Mouse (Mus musculus) liver, embryonic 11.5 days (tissue): ENCODE data around the gene Setd7. TPM values are rescaled to one million over a fixed set of nuclear protein-coding genes. Genes with fewer than 3 reads are reported as not detected.
A peak's percentile ranks its signal among the peaks of the same experiment; 100 is the strongest.
"Not testable (repeated sequence)": the region's sequence is repeated elsewhere in the genome, so short reads cannot be mapped to it uniquely, and the experiment has no call there.

Source experiments
- ATAC-seq: fragments of 200-750 bp; cut with Nextera tagmentation; replicated peaks from 2 replicates; pipeline ENCODE4 v1.8.0; 2017; ENCODE audit warnings: moderate number of reproducible peaks, mild to moderate bottlenecking, moderate TSS enrichment, moderate library complexity; ENCODE audit not compliant: low FRiP score
- DNase-seq: peaks from one replicate; pipeline ENCODE4 v3.0.0-alpha.2; 2017; ENCODE audit warnings: low spot score
- H3K27ac ChIP-seq: fragments of 300-500 bp; sonication (generic); 2 replicates; pipeline ENCODE4 v1.5.1; 2014; ENCODE audit warnings: mild to moderate bottlenecking, low read depth, low read length, control low read depth
- H3K27me3 ChIP-seq: fragments of 300-500 bp; sonication (generic); replicated peaks from 2 replicates; pipeline ENCODE4 v1.6.1; 2014; ENCODE audit warnings: low read length, mixed read lengths; ENCODE audit not compliant: control insufficient read depth, insufficient read depth
- H3K36me3 ChIP-seq: fragments of 300-500 bp; sonication (generic); 2 replicates; pipeline ENCODE4 v1.6.1; 2014; ENCODE audit warnings: mild to moderate bottlenecking, low read length, moderate library complexity, mixed read lengths; ENCODE audit not compliant: control insufficient read depth, insufficient read depth
- H3K4me1 ChIP-seq: fragments of 300-500 bp; sonication (generic); replicated peaks from 2 replicates; pipeline ENCODE4 v1.6.1; 2014; ENCODE audit warnings: low read length, mixed read lengths; ENCODE audit not compliant: control insufficient read depth, insufficient read depth
- H3K4me2 ChIP-seq: fragments of 300-500 bp; sonication (generic); 2 replicates; pipeline ENCODE4 v1.6.1; 2014; ENCODE audit warnings: mild to moderate bottlenecking, control low read depth, moderate library complexity
- H3K4me3 ChIP-seq: fragments of 300-500 bp; sonication (generic); 2 replicates; pipeline ENCODE4 v1.5.1; 2014; ENCODE audit warnings: low read depth, low read length, control low read depth
- H3K9ac ChIP-seq: fragments of 300-500 bp; sonication (generic); 2 replicates; pipeline ENCODE4 v1.6.1; 2014; ENCODE audit warnings: low read depth, low read length, control low read depth
- H3K9me3 ChIP-seq: fragments of 300-500 bp; sonication (generic); 2 replicates; pipeline ENCODE4 v1.6.1; 2016; ENCODE audit warnings: low read length, inconsistent platforms, mixed read lengths; ENCODE audit not compliant: control insufficient read depth
- WGBS: fragments of 180-500 bp; shearing (Covaris S2); extraction: QIAGEN DNeasy Blood & Tissue Kit; methylation state at CpG from one replicate; pipeline ENCODE4 v1.1.7; 2014; 5-methylcytosine and 5-hydroxymethylcytosine counted together
- polyA plus RNA-seq: library from polyadenylated mRNA; unstranded; fragments of >200 nt; fragmentation: Nextera tagmentation; extraction: Ambion mirVana; gene quantifications from 2 replicates; pipeline ENCODE4 v1.2.1, GENCODE M21; 2014

The Setd7 gene
- polyA plus RNA-seq, 1 experiment from 2014 or later: 2.4 TPM

GRCm38 (mm10) chr3:51590207-51590892, 29.7 kb upstream of the Setd7 start:
- WGBS: 38% methylated on average over 15 of the region's 15 CpGs
- ATAC-seq: no peak

GRCm38 (mm10) chr3:51587697-51588262, 27.1 kb upstream of the Setd7 start:
- DNase-seq (no peak), ATAC-seq (no peak)
- H3K9ac ChIP-seq: no peak overlapping the region
- H3K36me3 ChIP-seq: no peaks in the 10 kb centered on the region
- H3K9me3 ChIP-seq: no peaks in the 10 kb centered on the region
- H3K27me3 ChIP-seq: peaks cover 4% of the 10 kb centered on the region; the same call in 1 of the 2 replicates
- H3K27ac ChIP-seq: no peak overlapping the region
- H3K4me1 ChIP-seq: no peaks in the 10 kb centered on the region
- H3K4me3 ChIP-seq: no peak overlapping the region
- H3K4me2 ChIP-seq: no peak overlapping the region
- 51% methylated on average over 7 of the region's 7 CpGs for WGBS

More at GRCm38 (mm10) chr3:51590207-51590892, 29.7 kb upstream of the Setd7 start:
- Histone ChIP-seq H3K27ac (no peak overlapping the region), H3K4me2 (no peak overlapping the region), H3K36me3 (no peaks in the 10 kb centered on the region), H3K4me1 (no peaks in the 10 kb centered on the region), H3K9ac (no peak overlapping the region), H3K9me3 (no peaks in the 10 kb centered on the region), H3K27me3 (peaks cover 4% of the 10 kb centered on the region; the same call in 1 of the 2 replicates), H3K4me3 (no peak overlapping the region)
- no peak for DNase-seq

GRCm38 (mm10) chr3:51583574-51584391, 23.1 kb upstream of the Setd7 start:
- ATAC-seq (peak; percentile 51; the same call in 1 of the 2 replicates), DNase-seq (peak; percentile 61)
- no peaks in the 10 kb centered on the region for H3K9me3 ChIP-seq
- H3K9ac ChIP-seq: no peak overlapping the region
- H3K27ac ChIP-seq: no peak overlapping the region
- H3K36me3 ChIP-seq: no peaks in the 10 kb centered on the region
- no peak overlapping the region for H3K4me2 ChIP-seq
- 29% methylated on average over 18 of the region's 18 CpGs for WGBS
- no peak overlapping the region for H3K4me3 ChIP-seq
- H3K4me1 ChIP-seq: no peaks in the 10 kb centered on the region
- no peaks in the 10 kb centered on the region for H3K27me3 ChIP-seq

GRCm38 (mm10) chr3:51579243-51579642, 18.6 kb upstream of the Setd7 start:
- 76% methylated on average over 4 of the region's 4 CpGs for WGBS

GRCm38 (mm10) chr3:51577816-51578749, 17.4 kb upstream of the Setd7 start:
- Histone ChIP-seq H3K27me3 (no peaks in the 10 kb centered on the region), H3K36me3 (no peaks in the 10 kb centered on the region), H3K9me3 (no peaks in the 10 kb centered on the region), H3K4me1 (no peaks in the 10 kb centered on the region), H3K9ac (no peak overlapping the region), H3K27ac (no peak overlapping the region), H3K4me2 (no peak overlapping the region), H3K4me3 (no peak overlapping the region)
- no peak for ATAC-seq
- WGBS: 72% methylated on average over 12 of the region's 12 CpGs
- no peak for DNase-seq

More at GRCm38 (mm10) chr3:51579243-51579642, 18.6 kb upstream of the Setd7 start:
- not testable (repeated sequence) for H3K4me2 ChIP-seq, DNase-seq, H3K4me1 ChIP-seq, H3K9me3 ChIP-seq, H3K36me3 ChIP-seq, ATAC-seq, H3K27me3 ChIP-seq, H3K27ac ChIP-seq, H3K9ac ChIP-seq, H3K4me3 ChIP-seq

- 78% methylated on average over 11 of the region's 11 CpGs for WGBS
- ATAC-seq: no peak
- Histone ChIP-seq H3K4me3 (no peak overlapping the region), H3K4me2 (no peak overlapping the region), H3K36me3 (no peaks in the 10 kb centered on the region), H3K27me3 (no peaks in the 10 kb centered on the region), H3K9me3 (no peaks in the 10 kb centered on the region), H3K27ac (no peak overlapping the region), H3K9ac (no peak overlapping the region), H3K4me1 (no peaks in the 10 kb centered on the region)
- DNase-seq: no peak
Measured at GRCm38 (mm10) chr3:51577359-51577758, 16.7 kb upstream of the Setd7 start.

GRCm38 (mm10) chr3:51573915-51574314, 13.2 kb upstream of the Setd7 start:
- H3K9ac ChIP-seq: no peak overlapping the region
- no peak for DNase-seq
- 87% methylated on average over 9 of the region's 9 CpGs for WGBS

GRCm38 (mm10) chr3:51570200-51570599, 9.5 kb upstream of the Setd7 start:
- no peaks in the 10 kb centered on the region for H3K4me1 ChIP-seq
- H3K4me3 ChIP-seq: no peak overlapping the region
- H3K36me3 ChIP-seq: no peaks in the 10 kb centered on the region
- 84% methylated on average over 4 of the region's 4 CpGs for WGBS
- H3K27ac ChIP-seq: no peak overlapping the region
- no peak for DNase-seq
- H3K27me3 ChIP-seq: no peaks in the 10 kb centered on the region
- H3K4me2 ChIP-seq: no peak overlapping the region
- no peak overlapping the region for H3K9ac ChIP-seq
- no peaks in the 10 kb centered on the region for H3K9me3 ChIP-seq
- no peak for ATAC-seq

More at GRCm38 (mm10) chr3:51573915-51574314, 13.2 kb upstream of the Setd7 start:
- Histone ChIP-seq H3K4me2 (no peak overlapping the region), H3K4me1 (no peaks in the 10 kb centered on the region), H3K27me3 (no peaks in the 10 kb centered on the region), H3K4me3 (no peak overlapping the region), H3K9me3 (no peaks in the 10 kb centered on the region), H3K36me3 (no peaks in the 10 kb centered on the region), H3K27ac (no peak overlapping the region)
- no peak for ATAC-seq
